Mouse (Mus musculus) forebrain, embryonic 12.5 days (tissue): ENCODE data around the gene Dock4. TPM values are rescaled to one million over a fixed set of nuclear protein-coding genes. Genes with fewer than 3 reads are reported as not detected.

ENCODE experiments used
- ATAC-seq: fragments of 200-750 bp; cut with Nextera tagmentation; 2 replicates; pipeline ENCODE4 v1.8.0; 2017; ENCODE audit warnings: moderate TSS enrichment; ENCODE audit not compliant: low FRiP score
- H3K27ac ChIP-seq: fragments of 300-500 bp; sonication (generic); 2 replicates; pipeline ENCODE4 v1.5.1; 2016; ENCODE audit warnings: mild to moderate bottlenecking
- H3K27me3 ChIP-seq: fragments of 300-500 bp; sonication (generic); 2 replicates; pipeline ENCODE4 v1.6.1; 2016; ENCODE audit warnings: mild to moderate bottlenecking
- H3K36me3 ChIP-seq: fragments of 300-500 bp; sonication (generic); replicated peaks from 2 replicates; pipeline ENCODE4 v1.6.1; 2016; ENCODE audit warnings: mild to moderate bottlenecking
- H3K4me1 ChIP-seq: fragments of 300-500 bp; sonication (generic); 2 replicates; pipeline ENCODE4 v1.6.1; 2016
- H3K4me2 ChIP-seq: fragments of 300-500 bp; sonication (generic); 2 replicates; pipeline ENCODE4 v1.6.1; 2016; ENCODE audit warnings: mild to moderate bottlenecking, moderate library complexity
- H3K4me3 ChIP-seq: fragments of 300-500 bp; sonication (generic); replicated peaks from 2 replicates; pipeline ENCODE4 v1.5.1; 2016; ENCODE audit warnings: mild to moderate bottlenecking
- H3K9ac ChIP-seq: fragments of 300-500 bp; sonication (generic); 2 replicates; pipeline ENCODE4 v1.6.1; 2016; ENCODE audit warnings: mild to moderate bottlenecking
- H3K9me3 ChIP-seq: fragments of 300-500 bp; sonication (generic); 2 replicates; pipeline ENCODE4 v1.6.1; 2016
- WGBS: fragments of 180-500 bp; shearing (Covaris S2); methylation state at CpG from one replicate; pipeline ENCODE4 v1.1.7; 2016; 5-methylcytosine and 5-hydroxymethylcytosine counted together
- polyA plus RNA-seq: library from polyadenylated mRNA; unstranded; fragments of >200 nt; fragmentation: Nextera tagmentation; extraction: Ambion mirVana; gene quantifications from 2 replicates; pipeline ENCODE4 v1.2.1, GENCODE M21; 2016

Dock4 gene
- polyA plus RNA-seq, 1 experiment from 2014 or later = 32.7 TPM

DNA sequence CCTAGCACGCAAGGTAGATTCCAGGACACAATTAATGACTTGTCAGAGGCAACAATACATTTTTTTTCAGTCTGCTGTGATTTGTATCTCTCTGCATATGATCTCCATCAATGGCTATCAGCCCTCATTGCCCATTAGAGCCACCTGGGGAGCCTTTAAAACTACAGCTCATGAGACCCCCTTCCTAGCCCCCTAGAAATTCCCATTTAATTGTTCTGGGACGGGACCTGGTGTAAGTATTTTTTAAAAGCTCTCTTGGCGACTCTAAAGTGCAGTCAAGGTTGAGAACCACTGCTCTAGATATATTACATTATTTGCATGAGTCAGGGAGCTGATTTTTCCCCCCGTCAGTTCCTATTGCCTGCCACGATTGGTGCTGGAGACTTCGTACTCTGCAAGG is 200.1 kb downstream of the Dock4 start:
- Histone ChIP-seq H3K27ac (no peak overlapping the region), H3K4me3 (no peak overlapping the region), H3K36me3 (no peaks in the 10 kb centered on the region), H3K9me3 (no peaks in the 10 kb centered on the region), H3K9ac (no peak overlapping the region), H3K4me2 (no peak overlapping the region), H3K4me1 (no peaks in the 10 kb centered on the region), H3K27me3 (no peaks in the 10 kb centered on the region)
- no peak for ATAC-seq
- 87% methylated on average over 6 of the region's 6 CpGs for WGBS

DNA sequence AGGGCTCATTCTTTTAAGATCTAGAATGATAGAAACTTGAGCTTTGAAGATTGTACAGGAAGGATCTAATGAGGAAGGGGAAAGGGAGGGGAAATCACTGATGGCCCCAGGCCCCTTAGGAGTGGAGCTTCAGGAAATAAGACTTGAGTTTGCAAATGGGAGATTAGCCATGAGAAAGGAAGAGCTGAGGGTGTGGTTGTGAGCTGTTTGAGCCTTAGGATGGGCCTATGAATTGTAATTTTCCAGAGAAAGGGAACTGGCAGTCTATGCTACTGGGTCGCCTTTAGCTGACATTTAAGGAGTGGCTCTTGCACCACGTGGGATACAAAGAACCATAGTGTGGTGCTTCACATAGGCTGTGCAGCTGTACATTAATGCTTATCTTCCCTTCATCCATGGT is 208.6 kb downstream of the Dock4 start:
- no peak overlapping the region for H3K4me3 ChIP-seq
- no peaks in the 10 kb centered on the region for H3K27me3 ChIP-seq
- no peak for ATAC-seq
- H3K36me3 ChIP-seq = no peaks in the 10 kb centered on the region
- no peaks in the 10 kb centered on the region for H3K9me3 ChIP-seq
- H3K4me2 ChIP-seq = no peak overlapping the region
- peaks cover 9% of the 10 kb centered on the region for H3K4me1 ChIP-seq
- no peak overlapping the region for H3K9ac ChIP-seq
- WGBS = 92% methylated on average over 2 of the region's 2 CpGs
- no peak overlapping the region for H3K27ac ChIP-seq

DNA sequence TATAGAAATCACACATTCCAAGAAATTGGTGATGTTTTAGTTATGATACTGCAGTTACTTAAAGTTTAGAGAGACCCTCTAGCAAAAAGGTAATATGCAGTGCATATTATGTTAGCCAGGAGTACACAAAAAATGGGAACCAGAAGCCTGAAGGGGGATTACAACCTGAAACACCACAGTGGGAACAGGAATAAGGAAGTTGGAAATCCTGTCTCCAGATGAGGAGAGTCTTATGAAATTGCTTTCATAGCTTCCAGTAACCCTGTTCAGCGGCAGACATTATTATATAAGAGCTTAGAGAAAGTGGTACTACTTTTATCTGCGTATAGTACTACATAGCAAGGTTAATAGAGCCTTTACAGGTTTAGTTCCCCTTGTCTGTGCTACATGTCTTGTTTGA is 210.1 kb downstream of the Dock4 start:
- Histone ChIP-seq H3K4me1 (peaks cover 9% of the 10 kb centered on the region), H3K4me2 (no peak overlapping the region), H3K27ac (no peak overlapping the region), H3K9ac (no peak overlapping the region), H3K27me3 (no peaks in the 10 kb centered on the region), H3K9me3 (no peaks in the 10 kb centered on the region), H3K36me3 (no peaks in the 10 kb centered on the region), H3K4me3 (no peak overlapping the region)
- WGBS = 96% methylated on average over 2 of the region's 2 CpGs
- ATAC-seq = no peak

DNA sequence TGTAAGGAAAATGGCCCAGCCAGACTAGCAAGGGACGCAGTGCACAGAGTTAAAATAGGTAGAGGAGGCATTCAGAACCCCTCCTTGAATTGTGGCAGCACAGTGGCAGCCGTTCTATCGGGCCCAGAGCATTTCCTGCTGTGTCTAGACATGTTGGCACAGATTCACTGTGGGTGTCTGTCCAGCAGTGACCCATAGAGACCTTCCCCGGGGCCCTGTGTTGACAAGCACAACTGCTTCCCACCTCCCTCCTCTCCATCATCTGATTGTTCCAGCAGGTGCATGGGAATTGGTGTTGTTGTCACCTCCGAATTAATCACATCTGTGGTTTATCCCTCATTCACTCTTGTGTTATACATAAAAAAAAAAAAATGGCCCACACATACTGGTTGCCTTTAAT is 210.7 kb downstream of the Dock4 start:
- Histone ChIP-seq H3K4me2 (no peak overlapping the region), H3K36me3 (no peaks in the 10 kb centered on the region), H3K9ac (no peak overlapping the region), H3K4me1 (peaks cover 9% of the 10 kb centered on the region), H3K9me3 (no peaks in the 10 kb centered on the region), H3K4me3 (no peak overlapping the region), H3K27ac (no peak overlapping the region), H3K27me3 (no peaks in the 10 kb centered on the region)
- 61% methylated on average over 5 of the region's 5 CpGs for WGBS
- ATAC-seq = no peak

DNA sequence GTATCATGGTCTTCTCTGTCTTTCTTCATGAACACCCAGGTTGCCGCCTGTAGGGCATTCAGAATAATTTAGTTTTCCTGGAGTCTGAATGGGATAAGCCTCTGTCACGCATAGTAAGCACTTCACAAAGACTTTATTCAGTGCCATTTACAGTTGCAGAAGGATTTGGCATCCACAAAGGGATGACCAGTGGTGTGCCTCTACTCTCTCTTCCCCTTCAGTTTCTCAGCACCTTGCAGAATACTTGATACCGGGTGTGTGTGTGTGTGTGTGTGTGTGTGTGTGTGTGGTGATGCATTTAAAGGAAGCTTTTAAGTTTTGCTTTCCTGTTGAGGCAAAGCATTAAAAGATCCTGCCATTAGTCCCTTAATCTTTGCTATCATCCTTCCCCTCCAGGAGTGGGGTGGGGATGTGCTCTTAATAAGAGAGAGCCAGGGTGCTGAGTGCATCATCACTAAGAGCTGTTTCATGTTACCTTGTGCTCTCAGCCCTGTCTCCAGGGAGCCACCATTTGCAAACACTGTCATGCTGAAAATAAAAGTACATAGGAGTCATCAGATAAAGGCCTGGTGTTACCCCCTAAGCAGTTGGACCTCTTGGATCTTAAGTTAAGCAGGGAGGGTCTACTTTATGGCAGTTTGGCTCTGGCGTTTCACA is 211.6 kb downstream of the Dock4 start:
- no peak for ATAC-seq
- Histone ChIP-seq H3K4me2 (no peak overlapping the region), H3K4me1 (peaks cover 9% of the 10 kb centered on the region)

DNA sequence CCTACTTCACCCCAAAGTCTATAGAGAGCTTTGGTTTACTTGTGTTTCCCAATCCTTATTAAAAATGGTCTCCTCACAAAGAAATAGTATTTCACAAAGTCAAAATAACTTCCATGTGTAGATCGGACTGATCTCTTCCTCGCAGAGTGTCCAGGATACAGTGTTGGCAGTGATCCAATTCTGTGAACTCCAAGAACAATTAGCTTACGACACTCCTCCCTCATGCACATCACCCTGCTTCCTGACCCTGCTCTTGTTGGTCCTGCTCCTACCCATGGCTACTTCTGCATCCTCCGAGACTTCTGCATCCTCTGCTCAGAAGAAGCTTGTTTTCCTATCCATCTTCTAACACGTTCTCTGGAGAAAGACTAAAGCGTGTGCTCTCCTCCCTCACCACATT is 213.9 kb downstream of the Dock4 start:
- no peak overlapping the region for H3K27ac ChIP-seq
- H3K4me2 ChIP-seq = no peak overlapping the region
- no peaks in the 10 kb centered on the region for H3K9me3 ChIP-seq
- WGBS = 89% methylated on average over 6 of the region's 6 CpGs
- ATAC-seq = no peak
- H3K4me1 ChIP-seq = peaks cover 9% of the 10 kb centered on the region
- H3K36me3 ChIP-seq = no peaks in the 10 kb centered on the region
- no peaks in the 10 kb centered on the region for H3K27me3 ChIP-seq
- H3K4me3 ChIP-seq = no peak overlapping the region
- H3K9ac ChIP-seq = no peak overlapping the region

More for the DNA sequence above, 211.6 kb downstream of the Dock4 start:
- H3K36me3 ChIP-seq = no peaks in the 10 kb centered on the region
- H3K27me3 ChIP-seq = no peaks in the 10 kb centered on the region
- no peak overlapping the region for H3K9ac ChIP-seq
- no peak overlapping the region for H3K4me3 ChIP-seq
- no peak overlapping the region for H3K27ac ChIP-seq
- WGBS = 50% methylated on average over 4 of the region's 4 CpGs
- H3K9me3 ChIP-seq = no peaks in the 10 kb centered on the region

DNA sequence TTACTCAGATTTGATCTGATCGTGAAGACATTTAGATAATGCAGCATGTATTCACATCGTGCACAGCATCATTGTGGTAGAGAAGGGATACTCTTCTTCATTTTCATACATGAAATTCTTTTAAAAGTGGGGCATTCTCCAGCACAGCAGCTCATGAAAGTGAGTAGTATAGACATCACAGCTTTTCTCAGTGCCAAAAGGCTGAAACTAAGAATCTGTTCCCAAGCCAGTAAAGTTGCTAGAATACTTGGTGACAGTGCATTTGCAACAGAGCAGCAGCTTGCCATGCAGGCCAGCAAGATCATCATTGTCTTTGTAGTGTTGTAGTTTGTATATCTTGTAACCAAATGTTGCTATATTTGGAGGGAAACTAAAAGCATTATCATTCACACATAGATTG is 223.7 kb downstream of the Dock4 start:
- H3K27ac ChIP-seq = no peak overlapping the region
- no peak for ATAC-seq
- 90% methylated on average over 2 of the region's 2 CpGs for WGBS

DNA sequence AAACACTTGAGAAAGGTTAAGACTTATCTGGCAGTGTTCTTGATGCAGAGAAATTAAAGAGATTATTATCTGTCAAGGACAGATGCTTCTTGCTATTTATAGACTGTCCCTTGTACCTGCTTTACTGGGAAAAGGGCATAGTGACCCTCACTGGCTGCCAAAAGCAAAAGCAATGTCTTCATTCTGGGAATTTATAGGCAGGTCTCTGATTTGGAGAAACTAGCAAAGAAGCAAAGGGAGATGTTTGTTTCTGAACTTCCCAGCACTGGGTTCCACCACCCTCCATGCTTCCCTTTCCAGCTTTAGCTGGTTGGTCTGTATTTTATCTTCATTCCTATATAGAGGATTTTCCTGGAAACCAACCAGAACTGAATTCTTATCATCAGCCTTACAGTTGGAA is 225.0 kb downstream of the Dock4 start:
- Histone ChIP-seq H3K27ac (no peak overlapping the region), H3K36me3 (no peaks in the 10 kb centered on the region), H3K4me1 (no peaks in the 10 kb centered on the region), H3K4me3 (no peak overlapping the region), H3K9ac (no peak overlapping the region), H3K9me3 (no peaks in the 10 kb centered on the region), H3K4me2 (no peak overlapping the region), H3K27me3 (no peaks in the 10 kb centered on the region)
- no peak for ATAC-seq

More for the DNA sequence above, 223.7 kb downstream of the Dock4 start:
- H3K36me3 ChIP-seq = no peaks in the 10 kb centered on the region
- no peaks in the 10 kb centered on the region for H3K9me3 ChIP-seq
- no peaks in the 10 kb centered on the region for H3K27me3 ChIP-seq
- H3K9ac ChIP-seq = no peak overlapping the region
- no peak overlapping the region for H3K4me2 ChIP-seq
- H3K4me1 ChIP-seq = no peaks in the 10 kb centered on the region
- no peak overlapping the region for H3K4me3 ChIP-seq

DNA sequence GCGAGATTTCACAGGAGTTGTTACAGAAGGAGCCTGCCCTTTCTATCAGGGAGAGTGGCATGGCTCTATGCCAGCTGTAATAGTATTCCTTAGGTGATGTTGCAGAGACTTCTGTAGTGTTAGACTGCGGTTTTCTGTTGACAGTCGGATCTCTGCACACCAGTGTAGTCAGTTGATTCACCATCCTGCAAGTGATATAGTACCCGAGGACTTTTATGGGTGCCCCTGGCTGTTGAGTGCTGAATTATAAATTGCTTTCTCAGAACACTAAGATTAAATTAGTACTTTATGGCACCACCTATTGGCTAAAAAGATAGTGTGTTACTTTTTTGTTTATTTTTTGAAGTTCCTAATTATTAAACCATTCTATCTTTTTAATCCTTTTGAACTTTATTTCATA is 234.0 kb downstream of the Dock4 start:
- ATAC-seq = no peak
- Histone ChIP-seq H3K36me3 (peaks cover 6% of the 10 kb centered on the region; the same call in 1 of the 2 replicates), H3K4me3 (no peak overlapping the region), H3K4me1 (no peaks in the 10 kb centered on the region), H3K4me2 (no peak overlapping the region), H3K27me3 (no peaks in the 10 kb centered on the region), H3K9ac (no peak overlapping the region), H3K9me3 (no peaks in the 10 kb centered on the region), H3K27ac (no peak overlapping the region)
- WGBS = 88% methylated on average over 4 of the region's 4 CpGs

DNA sequence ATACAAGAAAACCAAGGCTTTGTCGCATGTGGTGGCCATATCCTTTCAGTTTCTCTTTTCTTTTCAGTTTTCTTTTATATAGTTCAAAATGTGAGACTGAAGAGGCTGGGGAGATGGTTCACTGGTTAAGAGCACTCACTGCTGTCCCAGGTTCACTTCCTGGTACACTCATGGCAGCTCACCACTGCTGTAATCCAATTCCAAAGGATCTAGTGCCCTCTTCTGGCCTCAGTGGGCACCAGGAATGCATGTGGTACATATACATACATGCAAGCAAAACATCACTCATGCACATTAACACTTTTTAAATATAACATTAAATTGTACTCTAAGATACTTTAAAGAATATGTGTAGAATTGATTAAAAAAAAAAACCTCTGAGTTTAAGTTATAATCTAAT is 234.8 kb downstream of the Dock4 start:
- no peaks in the 10 kb centered on the region for H3K4me1 ChIP-seq
- 97% methylated on average over 1 of the region's 1 CpGs for WGBS
- no peak overlapping the region for H3K4me3 ChIP-seq
- H3K9ac ChIP-seq = no peak overlapping the region
- no peaks in the 10 kb centered on the region for H3K27me3 ChIP-seq
- no peak overlapping the region for H3K27ac ChIP-seq
- no peak overlapping the region for H3K4me2 ChIP-seq
- peaks cover 6% of the 10 kb centered on the region; the same call in 1 of the 2 replicates for H3K36me3 ChIP-seq
- no peaks in the 10 kb centered on the region for H3K9me3 ChIP-seq
- ATAC-seq = no peak

DNA sequence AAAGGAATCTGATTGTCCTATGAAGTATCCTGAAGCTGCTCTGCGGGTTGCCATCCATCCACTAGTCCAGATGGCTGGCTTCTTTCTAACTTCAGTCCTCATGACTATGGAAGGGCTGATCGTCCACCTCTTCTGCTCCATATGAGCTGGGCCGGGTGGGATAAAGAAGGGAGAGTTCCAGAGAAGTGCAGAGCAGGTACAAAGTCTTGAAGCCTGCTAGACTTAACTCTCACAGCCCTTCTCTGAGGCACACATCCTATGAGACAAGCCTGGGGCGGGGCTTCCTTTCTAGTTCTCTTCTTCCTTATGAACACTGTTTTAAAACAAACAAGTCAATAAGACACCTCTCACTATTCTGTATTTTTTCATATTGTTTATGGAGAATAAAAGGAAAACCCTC is 245.7 kb downstream of the Dock4 start:
- Histone ChIP-seq H3K9me3 (no peaks in the 10 kb centered on the region), H3K4me2 (no peak overlapping the region), H3K9ac (no peak overlapping the region), H3K27me3 (no peaks in the 10 kb centered on the region), H3K36me3 (no peaks in the 10 kb centered on the region), H3K4me1 (no peaks in the 10 kb centered on the region), H3K27ac (no peak overlapping the region), H3K4me3 (no peak overlapping the region)
- no peak for ATAC-seq
- WGBS = 73% methylated on average over 4 of the region's 4 CpGs

DNA sequence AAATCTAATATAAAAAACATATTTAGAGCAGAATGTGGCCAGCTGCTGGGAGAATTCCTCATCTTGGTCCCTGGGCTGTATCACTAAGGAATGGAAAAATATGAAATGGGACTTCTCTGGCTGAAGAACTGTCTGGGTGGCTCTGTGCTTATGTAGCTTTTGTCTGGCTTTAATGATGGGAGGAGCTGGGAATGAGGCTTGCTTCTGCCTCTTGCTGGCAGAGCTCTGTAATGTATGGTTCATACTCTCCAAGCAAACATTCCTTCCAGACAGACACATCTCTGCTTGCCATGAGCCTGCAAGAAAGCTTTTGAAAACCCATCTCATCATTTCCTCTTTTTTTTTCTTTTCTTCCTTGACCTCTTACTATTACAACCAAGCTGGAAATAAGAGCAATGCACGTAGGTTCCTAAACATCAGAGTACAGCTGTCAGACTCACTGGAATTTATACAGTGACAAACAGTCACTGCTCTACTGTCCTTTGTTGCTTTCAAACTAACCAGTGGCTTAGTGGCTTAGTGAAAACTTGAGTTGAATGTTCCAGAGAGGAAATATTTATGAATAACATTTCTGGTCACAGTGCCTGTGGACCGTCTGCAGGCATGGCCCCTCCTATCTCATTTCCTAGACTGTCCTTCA is 248.4 kb downstream of the Dock4 start:
- H3K27ac ChIP-seq = no peak overlapping the region
- H3K9me3 ChIP-seq = no peaks in the 10 kb centered on the region
- H3K4me2 ChIP-seq = no peak overlapping the region
- no peak for ATAC-seq
- H3K4me1 ChIP-seq = no peaks in the 10 kb centered on the region
- H3K4me3 ChIP-seq = no peak overlapping the region
- no peaks in the 10 kb centered on the region for H3K27me3 ChIP-seq
- H3K36me3 ChIP-seq = no peaks in the 10 kb centered on the region
- no peak overlapping the region for H3K9ac ChIP-seq
- WGBS = 66% methylated on average over 2 of the region's 2 CpGs

DNA sequence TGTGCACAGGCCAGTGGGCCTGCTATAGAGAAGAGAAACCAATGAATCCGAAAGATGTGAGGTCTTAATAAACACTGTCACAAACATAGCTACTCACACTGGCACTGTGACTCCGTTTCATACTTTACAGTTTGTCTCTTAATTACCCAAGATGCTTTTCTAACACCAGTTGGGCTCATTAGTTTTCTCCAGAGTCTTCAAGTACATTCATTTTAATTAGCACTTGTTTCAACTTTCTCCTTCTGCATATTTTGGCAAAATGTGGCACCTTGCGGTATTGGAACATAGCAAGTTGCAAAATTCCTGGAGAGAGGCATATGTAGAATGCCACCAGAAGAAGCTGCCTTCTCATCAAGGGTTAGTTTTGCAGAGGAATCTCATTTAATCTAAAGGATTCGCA is 252.6 kb downstream of the Dock4 start:
- Histone ChIP-seq H3K4me1 (no peaks in the 10 kb centered on the region), H3K4me3 (no peak overlapping the region), H3K9me3 (no peaks in the 10 kb centered on the region), H3K27ac (no peak overlapping the region), H3K9ac (no peak overlapping the region), H3K4me2 (no peak overlapping the region), H3K36me3 (no peaks in the 10 kb centered on the region), H3K27me3 (no peaks in the 10 kb centered on the region)
- no peak for ATAC-seq
- 84% methylated on average over 4 of the region's 4 CpGs for WGBS
